Mouse (Mus musculus): ENCODE data around the gene Ass1. TPM values are rescaled to one million over a fixed set of nuclear protein-coding genes. Genes with fewer than 3 reads are reported as not detected.

Ass1 gene
- polyA plus RNA-seq (2021; fragmentation: Nextera tagmentation) = 59.1 and 66.1 TPM in 2 replicates
- long read RNA-seq, experiment 1, transcript Ass1-201 (16 exons, 1,696 nt) = major isoform, 127 of 146 reads
- long read RNA-seq, experiment 1, partial matches to known transcripts = 14 of 146 reads
- long read RNA-seq, experiment 1, other reads (novel, unspliced or antisense) = 1 of 146 reads
- long read RNA-seq, experiment 2, transcript Ass1-201 (16 exons, 1,696 nt) = major isoform, 323 of 339 reads
- long read RNA-seq, experiment 2, partial matches to known transcripts = 8 of 339 reads
- long read RNA-seq, experiment 2, other reads (novel, unspliced or antisense) = 8 of 339 reads

GRCm38 (mm10) chr2:31469931-31470682 lies at the start of gene Ass1:
Ass1 (plus strand) TSS chr2:31470207.

Other genes with a start within 250 kb of the Ass1 start
- 370 and 675 TPM in 2 replicates for gene Ncs1, start 224.4 kb upstream of the Ass1 start, polyA plus RNA-seq (2021; fragmentation: Nextera tagmentation)
- gene Hmcn2, start 155.8 kb upstream of the Ass1 start, polyA plus RNA-seq (2021; fragmentation: Nextera tagmentation) = 0.15 and 0.40 TPM in 2 replicates
- gene Fubp3, start 102.4 kb downstream of the Ass1 start, polyA plus RNA-seq (2021; fragmentation: Nextera tagmentation) = 22.7 and 30.4 TPM in 2 replicates
- 0.16 and 0.29 TPM in 2 replicates for gene Prdm12, start 169.8 kb downstream of the Ass1 start, polyA plus RNA-seq (2021; fragmentation: Nextera tagmentation)
- 16.4 and 17.2 TPM in 2 replicates for gene Exosc2, start 200.5 kb downstream of the Ass1 start, polyA plus RNA-seq (2021; fragmentation: Nextera tagmentation)
- 5.4 and 6.0 TPM in 2 replicates for gene Abl1, start 218.2 kb downstream of the Ass1 start, polyA plus RNA-seq (2021; fragmentation: Nextera tagmentation)

All from layer of hippocampus, adult 6 months (tissue).